Mouse (Mus musculus) heart, postnatal 25 days (tissue): ENCODE measurements around the gene E030018B13Rik. TPM values are rescaled to one million over a fixed set of nuclear protein-coding genes. Genes with fewer than 3 reads are reported as not detected.
A peak's percentile ranks its signal among the peaks of the same experiment; 100 is the strongest.

ENCODE experiments used
- DNase-seq: peaks from one replicate; pipeline ENCODE4 v3.0.0; 2022; ENCODE audit warnings: low spot score
- intact Hi-C: fragments of 180-260 bp; cut with DNase I; formaldehyde crosslinking; loops from one replicate; pipeline ENCODE4 v1.15.1; 2025
- total RNA-seq, 2 experiments: library from RNA; stranded (reverse); gene quantifications; 2 replicates each; pipeline ENCODE4 v1.2.3; 2021

Gene E030018B13Rik
- total RNA-seq, 2 experiments from 2014 or later, result not detected

GRCm38 (mm10) chr7:63896276-63896967, 20.2 kb upstream of the E030018B13Rik start:
- DNase-seq, result no peak
- intact Hi-C loops, result loop anchor here (2.0 kb wide), 2 partner anchors 40 to 42 kb away; no protein-coding TSS in a partner anchor

GRCm38 (mm10) chr7:63896968-63897468, 19.6 kb upstream of the E030018B13Rik start:
- intact Hi-C loops, result loop anchor here (1.0 to 2.0 kb wide), 3 partner anchors 15 to 42 kb away; no protein-coding TSS in a partner anchor
- DNase-seq, result peak; percentile 97

GRCm38 (mm10) chr7:63897655-63898054, 19.0 kb upstream of the E030018B13Rik start:
- no peak for DNase-seq
- intact Hi-C loops, result loop anchor here (1.0 to 2.0 kb wide), 3 partner anchors 15 to 43 kb away; no protein-coding TSS in a partner anchor

GRCm38 (mm10) chr7:63898201-63898600, 18.5 kb upstream of the E030018B13Rik start:
- intact Hi-C loops, result no loop called here
- DNase-seq, result no peak

- DNase-seq, result no peak
- intact Hi-C loops, result no loop called here
Observed at GRCm38 (mm10) chr7:63899925-63900324, 16.7 kb upstream of the E030018B13Rik start.

- DNase-seq, result no peak
- intact Hi-C loops, result no loop called here
Observed at GRCm38 (mm10) chr7:63900411-63900810, 16.2 kb upstream of the E030018B13Rik start.

GRCm38 (mm10) chr7:63901346-63901745, 15.3 kb upstream of the E030018B13Rik start:
- DNase-seq, result no peak
- intact Hi-C loops, result no loop called here

- intact Hi-C loops, result no loop called here
- no peak for DNase-seq
Observed at GRCm38 (mm10) chr7:63901942-63902341, 14.7 kb upstream of the E030018B13Rik start.

- intact Hi-C loops, result no loop called here
- DNase-seq, result no peak
Observed at GRCm38 (mm10) chr7:63902604-63903210, 13.9 kb upstream of the E030018B13Rik start.

GRCm38 (mm10) chr7:63903635-63904380, 12.8 kb upstream of the E030018B13Rik start:
- no peak for DNase-seq
- intact Hi-C loops, result no loop called here

- intact Hi-C loops, result no loop called here
Observed at GRCm38 (mm10) chr7:63905190-63905589, 11.5 kb upstream of the E030018B13Rik start.

GRCm38 (mm10) chr7:63905642-63906041, 11.0 kb upstream of the E030018B13Rik start:
- intact Hi-C loops, result no loop called here
- DNase-seq, result no peak

More at GRCm38 (mm10) chr7:63905190-63905589, 11.5 kb upstream of the E030018B13Rik start:
- peak; percentile 71 for DNase-seq

- no peak for DNase-seq
- intact Hi-C loops, result no loop called here
Observed at GRCm38 (mm10) chr7:63907778-63908495, 8.7 kb upstream of the E030018B13Rik start.

GRCm38 (mm10) chr7:63908496-63909285, 8.0 kb upstream of the E030018B13Rik start:
- no peak for DNase-seq
- intact Hi-C loops, result no loop called here

- DNase-seq, result no peak
- intact Hi-C loops, result loop anchor here (2.0 kb wide), 1 partner anchor 27 kb away; no protein-coding TSS in a partner anchor
Observed at GRCm38 (mm10) chr7:63910225-63910624, 6.4 kb upstream of the E030018B13Rik start.

- no peak for DNase-seq
- intact Hi-C loops, result loop anchor here (2.0 kb wide), 1 partner anchor 26 kb away; no protein-coding TSS in a partner anchor
Observed at GRCm38 (mm10) chr7:63910912-63911311, 5.7 kb upstream of the E030018B13Rik start.

- peak; percentile 86 for DNase-seq
- intact Hi-C loops, result loop anchor here (1.0 to 2.0 kb wide), 2 partner anchors 14 to 25 kb away; no protein-coding TSS in a partner anchor
Observed at GRCm38 (mm10) chr7:63911383-63912233, 5.0 kb upstream of the E030018B13Rik start.
